Mouse (Mus musculus) liver, embryonic 14.5 days (tissue): ENCODE data around the gene Cacna1g. TPM values are rescaled to one million over a fixed set of nuclear protein-coding genes. Genes with fewer than 3 reads are reported as not detected.

Experiments used
- ATAC-seq: fragments of 200-750 bp; cut with Nextera tagmentation; 2 replicates; pipeline ENCODE4 v1.8.0; 2017; ENCODE audit warnings: moderate number of reproducible peaks, mild to moderate bottlenecking, moderate library complexity; ENCODE audit not compliant: insufficient read depth
- DNase-seq, 3 experiments: peaks; one replicate each; pipeline ENCODE4 v3.0.0-alpha.2; 2012 to 2013; ENCODE audit warnings: low read depth in 3 of 3, low spot score in 3 of 3
- H3K27ac ChIP-seq: fragments of 300-500 bp; sonication (generic); 2 replicates; pipeline ENCODE4 v1.5.1; 2014; ENCODE audit warnings: moderate library complexity, mild to moderate bottlenecking, control low read depth, inconsistent platforms
- H3K27me3 ChIP-seq: fragments of 300-500 bp; sonication (generic); 2 replicates; pipeline ENCODE4 v1.6.1; 2014; ENCODE audit warnings: mild to moderate bottlenecking, low read length, moderate library complexity; ENCODE audit not compliant: control insufficient read depth, insufficient read depth
- H3K36me3 ChIP-seq: fragments of 300-500 bp; sonication (generic); replicated peaks from 2 replicates; pipeline ENCODE4 v1.6.1; 2014; ENCODE audit warnings: low read depth; ENCODE audit not compliant: control insufficient read depth, insufficient read depth
- H3K4me1 ChIP-seq, 2 experiments: fragments of 200-500 bp in 1 of 2; fragments of 300-500 bp in 1 of 2; sonication (generic) in 1 of 2; replicated peaks; 2 replicates each; pipeline ENCODE4 v1.6.1; 2012 to 2014; ENCODE audit warnings: antibody characterized with exemption in 1 of 2, inconsistent platforms in 1 of 2, low read length in 1 of 2; ENCODE audit not compliant: control insufficient read depth in 2 of 2, insufficient read depth in 2 of 2
- H3K4me2 ChIP-seq: fragments of 300-500 bp; sonication (generic); 2 replicates; pipeline ENCODE4 v1.6.1; 2014; ENCODE audit warnings: low read depth, mild to moderate bottlenecking, control low read depth, moderate library complexity
- H3K4me3 ChIP-seq, 2 experiments: fragments of 200-500 bp in 1 of 2; fragments of 300-500 bp in 1 of 2; sonication (generic) in 1 of 2; 2 replicates each; pipeline ENCODE4 v1.5.1; 2012 to 2014; ENCODE audit warnings: low read depth in 2 of 2, low read length in 2 of 2, mild to moderate bottlenecking in 2 of 2, control low read depth in 1 of 2, inconsistent platforms in 1 of 2, moderate library complexity in 1 of 2; ENCODE audit not compliant: insufficient read depth in 1 of 2
- H3K9ac ChIP-seq: fragments of 300-500 bp; sonication (generic); replicated peaks from 2 replicates; pipeline ENCODE4 v1.6.1; 2014; ENCODE audit warnings: mild to moderate bottlenecking, control low read depth, moderate library complexity
- H3K9me3 ChIP-seq: fragments of 300-500 bp; sonication (generic); 2 replicates; pipeline ENCODE4 v1.6.1; 2016; ENCODE audit warnings: low read length, mixed read lengths; ENCODE audit not compliant: control insufficient read depth
- CTCF ChIP-seq: IDR thresholded peaks from 2 replicates; pipeline ENCODE4 v1.5.1; 2016; ENCODE audit warnings: antibody characterized with exemption, low read depth, control low read depth
- EP300 ChIP-seq: IDR thresholded peaks from 2 replicates; pipeline ENCODE4 v1.6.1; 2016; ENCODE audit warnings: antibody characterized with exemption, low read depth
- WGBS: fragments of 180-500 bp; shearing (Covaris S2); extraction: QIAGEN DNeasy Blood & Tissue Kit; methylation state at CpG from one replicate; pipeline ENCODE4 v1.1.7; 2014; ENCODE audit not compliant: insufficient replicate concordance; 5-methylcytosine and 5-hydroxymethylcytosine counted together
- polyA plus RNA-seq, 2 experiments: library from polyadenylated mRNA; depleted of rRNA in 1 of 2; stranded (reverse) in 1 of 2; unstranded in 1 of 2; fragments of >200 nt; fragmentation: Nextera tagmentation in 1 of 2; extraction: Ambion mirVana in 1 of 2; gene quantifications; 2 replicates each; pipeline versions ENCODE4 v1.2.1 to v1.2.3; 2012 to 2014

Cacna1g gene
- 6.1 and 7.3 TPM in 2 replicates for polyA plus RNA-seq (2012; rRNA removed)
- polyA plus RNA-seq (2014; fragmentation: Nextera tagmentation; extraction: Ambion mirVana), result 0.89 and 3.1 TPM in 2 replicates

GRCm38 (mm10) chr11:94473707-94474543, at the start of gene Cacna1g:
TSS of gene Cacna1g (minus strand) at chr11:94474198.
- Histone ChIP-seq H3K9ac (no peak within 1 kb of the TSS), H3K36me3 (no peaks in the 10 kb centered on the region), H3K27me3 (peaks cover 75% of the 10 kb centered on the region), H3K27ac (no peak within 1 kb of the TSS), H3K4me1 (no peaks in the 10 kb centered on the region), H3K4me2 (peak within 1 kb of the TSS; percentile 16), H3K9me3 (no peaks in the 10 kb centered on the region), H3K4me3 (peak within 1 kb of the TSS in 1 of 2 experiments; percentile 41; a peak in 2 of 4 replicates)
- 2% methylated on average over 44 of the region's 71 CpGs for WGBS
- ATAC-seq, result peak; percentile 78
- DNase-seq, result peak; percentile 30 to 44 (median 39)
- no peak for TF ChIP-seq CTCF
- TF ChIP-seq EP300, result no peak

- Histone ChIP-seq H3K4me2 (peak within 1 kb of the TSS; percentile 65), H3K27me3 (no peaks in the 10 kb centered on the region), H3K9me3 (no peaks in the 10 kb centered on the region), H3K27ac (no peak within 1 kb of the TSS), H3K4me1 (no peaks in the 10 kb centered on the region), H3K4me3 (peak within 1 kb of the TSS; percentile 45 to 56), H3K36me3 (no peaks in the 10 kb centered on the region), H3K9ac (no peak within 1 kb of the TSS)
- DNase-seq, result peak in 1 of 3 experiments; percentile 22
- ATAC-seq, result peak; percentile 31
- TF ChIP-seq EP300 (no peak), CTCF (peak; percentile 32; the same call in 1 of the 2 replicates)
- 1% methylated on average over 42 of the region's 42 CpGs for WGBS
Measured at GRCm38 (mm10) chr11:94521219-94521843, 47.3 kb upstream of the Cacna1g start, which contains the start of gene Mycbpap. TSS of gene Mycbpap (minus strand) at chr11:94521742.

DNA sequence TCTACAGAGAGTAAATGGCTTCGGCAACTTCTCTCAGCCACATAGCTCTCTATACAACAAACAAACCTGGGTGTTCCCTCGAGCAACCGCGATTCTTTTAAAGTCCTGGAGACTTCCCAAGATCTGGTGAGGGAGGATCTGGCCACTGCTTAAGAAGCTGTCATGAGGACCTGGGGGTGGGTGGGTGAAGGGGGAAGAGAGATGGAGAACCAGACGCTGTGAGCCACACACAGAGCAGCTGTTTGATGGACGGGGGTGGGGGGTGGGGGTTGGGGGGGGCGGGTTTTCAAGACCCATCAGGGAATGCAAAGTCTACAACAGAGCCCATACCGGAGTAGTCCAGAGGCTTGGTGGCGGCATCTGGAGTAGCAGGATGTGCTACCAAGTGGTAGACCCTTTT, 39.5 kb upstream of the Cacna1g start:
- Histone ChIP-seq H3K9ac (no peak overlapping the region), H3K4me3 (no peak overlapping the region), H3K27me3 (no peaks in the 10 kb centered on the region), H3K4me1 (no peaks in the 10 kb centered on the region), H3K36me3 (no peaks in the 10 kb centered on the region), H3K9me3 (no peaks in the 10 kb centered on the region), H3K27ac (no peak overlapping the region), H3K4me2 (no peak overlapping the region)
- DNase-seq (no peak), ATAC-seq (no peak)
- WGBS, result 43% methylated on average over 9 of the region's 9 CpGs
- TF ChIP-seq CTCF, result no peak
- no peak for TF ChIP-seq EP300

DNA sequence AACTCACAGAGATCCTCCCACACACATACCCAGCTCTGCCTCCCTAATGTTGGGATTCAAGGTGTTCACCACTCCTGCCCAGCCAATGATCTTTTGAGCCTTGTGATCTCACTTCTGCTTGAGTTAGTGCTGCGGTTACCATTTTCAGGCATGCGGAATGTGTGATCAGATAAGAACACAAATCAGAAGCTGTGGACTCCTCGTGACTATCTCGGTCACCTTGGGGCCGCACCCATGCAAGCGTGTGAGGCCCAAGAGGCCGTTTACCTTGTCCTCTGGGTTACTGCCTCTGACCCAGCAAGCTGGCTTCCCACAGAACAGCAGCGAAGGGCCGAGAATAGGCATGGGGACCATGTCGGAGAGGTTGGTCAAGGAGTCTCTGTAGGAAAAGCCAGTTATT, 35.0 kb upstream of the Cacna1g start:
- 57% methylated on average over 10 of the region's 10 CpGs for WGBS
- Histone ChIP-seq H3K36me3 (no peaks in the 10 kb centered on the region), H3K27ac (no peak overlapping the region), H3K27me3 (no peaks in the 10 kb centered on the region), H3K4me2 (no peak overlapping the region), H3K9me3 (no peaks in the 10 kb centered on the region), H3K9ac (no peak overlapping the region), H3K4me1 (no peaks in the 10 kb centered on the region), H3K4me3 (no peak overlapping the region)
- no peak for DNase-seq
- TF ChIP-seq EP300 (no peak), CTCF (no peak)
- ATAC-seq, result no peak

GRCm38 (mm10) chr11:94501482-94501881, 27.5 kb upstream of the Cacna1g start:
- Histone ChIP-seq H3K9ac (no peak overlapping the region), H3K4me2 (no peak overlapping the region), H3K4me3 (no peak overlapping the region), H3K4me1 (no peaks in the 10 kb centered on the region), H3K27ac (no peak overlapping the region), H3K36me3 (no peaks in the 10 kb centered on the region), H3K9me3 (no peaks in the 10 kb centered on the region), H3K27me3 (peaks cover 24% of the 10 kb centered on the region)
- DNase-seq (no peak), ATAC-seq (no peak)
- 61% methylated on average over 8 of the region's 8 CpGs for WGBS
- TF ChIP-seq EP300 (no peak), CTCF (no peak)
